Mouse (Mus musculus) forebrain, embryonic 10.5 days (tissue): ENCODE measurements around the gene Aldob. TPM values are rescaled to one million over a fixed set of nuclear protein-coding genes. Genes with fewer than 3 reads are reported as not detected.
A peak's percentile ranks its signal among the peaks of the same experiment; 100 is the strongest.
"Not testable (repeated sequence)": the region's sequence is repeated elsewhere in the genome, so short reads cannot be mapped to it uniquely, and the experiment has no call there.

Experiments
- DNase-seq: peaks from one replicate; pipeline ENCODE4 v3.0.0-alpha.2; 2017; ENCODE audit warnings: low spot score; ENCODE audit errors: extremely low spot score
- H3K27ac ChIP-seq: fragments of 300-500 bp; sonication (generic); 2 replicates; pipeline ENCODE4 v1.5.1; 2016; ENCODE audit warnings: mild to moderate bottlenecking
- H3K27me3 ChIP-seq: fragments of 300-500 bp; sonication (generic); 2 replicates; pipeline ENCODE4 v1.6.1; 2016; ENCODE audit warnings: mild to moderate bottlenecking; ENCODE audit not compliant: poor library complexity, severe bottlenecking
- H3K36me3 ChIP-seq: fragments of 300-500 bp; sonication (generic); replicated peaks from 2 replicates; pipeline ENCODE4 v1.6.1; 2016; ENCODE audit warnings: mild to moderate bottlenecking, moderate library complexity
- H3K4me1 ChIP-seq: fragments of 300-500 bp; sonication (generic); 2 replicates; pipeline ENCODE4 v1.6.1; 2016
- H3K4me3 ChIP-seq: fragments of 300-500 bp; sonication (generic); 2 replicates; pipeline ENCODE4 v1.5.1; 2016; ENCODE audit warnings: mild to moderate bottlenecking, moderate library complexity
- H3K9me3 ChIP-seq: fragments of 300-500 bp; sonication (generic); 2 replicates; pipeline ENCODE4 v1.6.1; 2016; ENCODE audit warnings: mild to moderate bottlenecking, moderate library complexity
- WGBS: fragments of 180-500 bp; shearing (Covaris S2); methylation state at CpG from one replicate; pipeline ENCODE4 v1.1.7; 2016; 5-methylcytosine and 5-hydroxymethylcytosine counted together
- polyA plus RNA-seq: library from polyadenylated mRNA; unstranded; fragments of >200 nt; fragmentation: Nextera tagmentation; extraction: Ambion mirVana; gene quantifications from 2 replicates; pipeline ENCODE4 v1.2.1, GENCODE M21; 2016

Gene Aldob
- polyA plus RNA-seq, 1 experiment from 2014 or later = not detected

- WGBS = under 1% methylated on average over 41 of the region's 41 CpGs
- H3K4me1 ChIP-seq = peaks cover 22% of the 10 kb centered on the region
- peak within 1 kb of the TSS; percentile 89 for H3K27ac ChIP-seq
Observed at GRCm38 (mm10) chr4:49520572-49521340, 28.6 kb downstream of the Aldob start, which contains the start of the genes Mrpl50 and Zfp189. Mrpl50 (minus strand) TSS chr4:49521093. Zfp189 (plus strand) TSS chr4:49521176.

DNA sequence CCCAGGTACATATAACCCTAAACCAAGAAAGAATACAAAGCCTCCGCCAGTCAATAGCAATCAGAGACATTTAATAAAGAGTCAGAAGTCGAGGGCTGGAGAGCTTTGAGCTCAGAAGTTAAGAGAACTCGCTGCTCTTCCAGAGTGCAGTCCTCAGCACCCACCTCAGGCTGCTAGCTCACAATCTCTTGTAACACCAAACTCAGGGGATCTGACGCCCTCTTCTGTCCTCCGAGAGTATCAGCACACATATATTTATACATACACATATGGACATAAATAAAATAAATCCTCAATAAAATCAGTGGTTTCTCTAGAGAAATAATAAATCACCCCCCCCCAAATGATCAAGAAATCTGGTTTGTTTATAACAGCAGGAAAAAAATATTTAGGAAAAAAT, 29.9 kb downstream of the Aldob start:
- H3K9me3 ChIP-seq = no peaks in the 10 kb centered on the region
- peak overlapping the region; percentile 74 for H3K4me3 ChIP-seq
- H3K36me3 ChIP-seq = peaks cover 45% of the 10 kb centered on the region
- DNase-seq = no peak
- H3K27ac ChIP-seq = no peak overlapping the region
- H3K27me3 ChIP-seq = no peaks in the 10 kb centered on the region
- WGBS = 85% methylated on average over 5 of the region's 5 CpGs
- H3K4me1 ChIP-seq = peaks cover 22% of the 10 kb centered on the region

More at GRCm38 (mm10) chr4:49520572-49521340, 28.6 kb downstream of the Aldob start, which contains the start of the genes Mrpl50 and Zfp189:
- peak within 1 kb of the TSS; percentile 74 for H3K4me3 ChIP-seq
- H3K9me3 ChIP-seq = no peaks in the 10 kb centered on the region
- peak; percentile 91 for DNase-seq
- H3K36me3 ChIP-seq = peaks cover 51% of the 10 kb centered on the region
- H3K27me3 ChIP-seq = no peaks in the 10 kb centered on the region

DNA sequence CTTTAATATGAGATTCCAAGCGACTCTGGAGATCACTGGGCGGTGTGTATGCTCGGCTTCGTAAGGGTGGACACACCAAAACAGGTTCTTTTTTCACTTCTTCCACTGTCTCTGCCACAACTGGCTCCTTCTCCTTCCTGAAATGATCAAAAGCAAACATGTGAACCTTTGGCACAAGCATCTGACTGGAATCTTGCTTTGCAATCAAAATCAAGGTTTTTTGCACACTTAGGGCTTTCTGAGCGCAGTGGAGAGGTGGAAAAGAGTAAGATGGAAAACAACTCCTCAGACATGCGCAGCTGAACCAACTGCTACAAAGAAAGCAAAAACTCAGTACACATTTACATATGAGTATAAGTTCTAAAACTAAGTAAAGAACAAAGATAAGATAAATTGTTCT, 34.9 kb downstream of the Aldob start:
- Histone ChIP-seq H3K27ac (no peak overlapping the region), H3K4me1 (peaks cover 1% of the 10 kb centered on the region), H3K36me3 (peaks cover 51% of the 10 kb centered on the region), H3K27me3 (no peaks in the 10 kb centered on the region), H3K9me3 (no peaks in the 10 kb centered on the region), H3K4me3 (no peak overlapping the region)
- WGBS = 98% methylated on average over 6 of the region's 6 CpGs
- DNase-seq = no peak

- Histone ChIP-seq H3K27me3 (no peaks in the 10 kb centered on the region), H3K9me3 (no peaks in the 10 kb centered on the region), H3K4me3 (no peak overlapping the region), H3K4me1 (no peaks in the 10 kb centered on the region; the same call in 1 of the 2 replicates), H3K36me3 (peaks cover 40% of the 10 kb centered on the region), H3K27ac (no peak overlapping the region)
- 76% methylated on average over 4 of the region's 4 CpGs for WGBS
- no peak for DNase-seq
Observed at GRCm38 (mm10) chr4:49512636-49513035, 36.7 kb downstream of the Aldob start.

- H3K27ac ChIP-seq, H3K9me3 ChIP-seq, H3K4me1 ChIP-seq, DNase-seq, H3K4me3 ChIP-seq, H3K27me3 ChIP-seq: not testable (repeated sequence)
- 96% methylated on average over 1 of the region's 1 CpGs for WGBS
- peaks cover 32% of the 10 kb centered on the region for H3K36me3 ChIP-seq
Observed at GRCm38 (mm10) chr4:49510236-49510835, 39.0 kb downstream of the Aldob start.

DNA sequence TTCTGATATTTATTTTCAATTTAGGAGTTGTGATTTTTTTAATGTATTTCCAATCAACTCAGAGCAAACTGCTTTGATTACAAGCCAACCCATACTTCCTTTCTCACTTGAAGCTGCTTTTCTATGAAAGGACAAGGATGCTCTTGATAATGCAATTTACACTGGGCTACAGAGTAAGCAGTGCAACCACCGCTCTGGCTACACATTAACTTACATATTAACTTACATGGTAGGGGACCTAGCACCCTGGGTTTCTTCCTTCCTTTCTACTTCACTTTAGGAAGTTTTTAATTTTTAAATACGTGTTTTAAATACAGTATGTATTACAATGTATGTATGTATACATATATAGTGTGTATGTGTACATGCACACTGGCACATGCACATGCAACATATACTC, 40.2 kb downstream of the Aldob start:
- WGBS = 90% methylated on average over 2 of the region's 2 CpGs
- Histone ChIP-seq H3K9me3 (no peaks in the 10 kb centered on the region), H3K27me3 (no peaks in the 10 kb centered on the region), H3K4me3 (no peak overlapping the region), H3K27ac (no peak overlapping the region), H3K36me3 (peaks cover 24% of the 10 kb centered on the region), H3K4me1 (no peaks in the 10 kb centered on the region)
- no peak for DNase-seq

GRCm38 (mm10) chr4:49506386-49506785, 43.0 kb downstream of the Aldob start, which contains the start of gene Baat:
Baat (minus strand) TSS chr4:49506557.
- no peaks in the 10 kb centered on the region for H3K4me1 ChIP-seq
- 83% methylated on average over 3 of the region's 3 CpGs for WGBS
- no peak within 1 kb of the TSS for H3K4me3 ChIP-seq
- no peaks in the 10 kb centered on the region for H3K36me3 ChIP-seq
- no peaks in the 10 kb centered on the region for H3K27me3 ChIP-seq
- no peak within 1 kb of the TSS for H3K27ac ChIP-seq
- DNase-seq = no peak
- H3K9me3 ChIP-seq = no peaks in the 10 kb centered on the region

DNA sequence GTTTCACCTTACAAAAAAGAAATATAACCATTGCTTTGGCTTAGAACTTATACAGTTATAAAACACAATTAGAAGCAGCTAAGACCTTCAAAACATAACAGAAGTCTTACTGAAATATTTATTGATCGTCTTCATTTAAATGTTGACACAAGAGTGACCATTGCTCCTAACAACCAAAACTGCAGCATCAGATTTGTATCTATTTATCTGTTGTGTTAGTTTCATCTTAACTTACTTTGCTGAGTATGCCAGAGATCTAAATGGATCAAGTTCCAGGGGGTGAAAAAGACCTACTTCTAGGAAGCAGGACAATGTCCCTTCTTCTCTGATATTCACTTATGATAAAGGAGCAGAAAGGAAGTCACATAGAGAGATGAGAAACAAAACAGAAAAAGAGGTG, 45.8 kb downstream of the Aldob start:
- 94% methylated on average over 1 of the region's 1 CpGs for WGBS
- Histone ChIP-seq H3K4me3 (no peak overlapping the region), H3K27ac (no peak overlapping the region), H3K27me3 (no peaks in the 10 kb centered on the region), H3K9me3 (no peaks in the 10 kb centered on the region), H3K4me1 (no peaks in the 10 kb centered on the region), H3K36me3 (no peaks in the 10 kb centered on the region)
- no peak for DNase-seq

Other genes with a start within 250 kb of the Aldob start
- not detected in 2 replicates for gene Acnat2, start 141.4 kb downstream of the Aldob start, polyA plus RNA-seq
- not detected in 2 replicates for gene Acnat1, start 75.6 kb downstream of the Aldob start, polyA plus RNA-seq
- gene Baat, start 43.0 kb downstream of the Aldob start, polyA plus RNA-seq = 0.24 and 0.36 TPM in 2 replicates
- 87.7 and 89.3 TPM in 2 replicates for gene Mrpl50, start 28.5 kb downstream of the Aldob start, polyA plus RNA-seq
- gene Zfp189, start 28.4 kb downstream of the Aldob start, polyA plus RNA-seq = 9.8 and 12.2 TPM in 2 replicates
- gene Tmem246, start 48.3 kb upstream of the Aldob start, polyA plus RNA-seq = 14.6 TPM in 2 replicates
- 49.5 and 51.0 TPM in 2 replicates for gene Rnf20, start 82.5 kb upstream of the Aldob start, polyA plus RNA-seq
- not detected in 2 replicates for gene Ppp3r2, start 132.5 kb upstream of the Aldob start, polyA plus RNA-seq